Mouse (Mus musculus) left cerebral cortex, postnatal 25 days (tissue): ENCODE measurements at regions not wholly inside any gene's neighbourhood (a gene's known extent, or its start where the extent isn't known, plus 50 kb on each side); places are given as distances from the start of the nearest gene placed in this dataset.
A peak's percentile ranks its signal among the peaks of the same experiment; 100 is the strongest.

ENCODE experiments used
- DNase-seq, 2 experiments: peaks; one replicate each; pipeline ENCODE4 v3.0.0; 2022; ENCODE audit warnings: low spot score in 2 of 2, mixed read lengths in 1 of 2
- intact Hi-C: fragments of 180-260 bp; cut with DNase I; formaldehyde crosslinking; loops from one replicate; pipeline ENCODE4 v1.15.1; 2025

DNA sequence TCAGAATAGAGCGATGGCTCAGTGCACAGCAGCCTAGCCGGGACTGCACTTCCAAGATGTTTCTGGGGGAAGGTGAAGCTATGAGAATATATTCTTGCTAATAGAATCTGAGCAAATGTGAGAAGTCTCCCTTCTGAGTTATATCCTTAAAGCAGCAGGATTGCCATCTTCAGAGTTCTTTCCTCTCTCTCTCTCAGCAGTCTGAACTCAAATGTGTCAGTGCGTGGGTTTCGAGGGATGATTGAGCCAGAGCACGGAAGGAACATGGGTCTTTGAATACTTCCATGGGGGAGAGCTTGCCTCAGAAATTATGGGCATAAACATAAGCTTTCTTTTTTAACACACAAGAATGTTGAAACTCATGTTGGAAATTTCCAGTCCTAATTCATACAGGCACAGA, 123.6 kb upstream of the Lhx1 start:
- peak in 1 of 2 experiments; percentile 30 for DNase-seq
- intact Hi-C loops: no loop called here

DNA sequence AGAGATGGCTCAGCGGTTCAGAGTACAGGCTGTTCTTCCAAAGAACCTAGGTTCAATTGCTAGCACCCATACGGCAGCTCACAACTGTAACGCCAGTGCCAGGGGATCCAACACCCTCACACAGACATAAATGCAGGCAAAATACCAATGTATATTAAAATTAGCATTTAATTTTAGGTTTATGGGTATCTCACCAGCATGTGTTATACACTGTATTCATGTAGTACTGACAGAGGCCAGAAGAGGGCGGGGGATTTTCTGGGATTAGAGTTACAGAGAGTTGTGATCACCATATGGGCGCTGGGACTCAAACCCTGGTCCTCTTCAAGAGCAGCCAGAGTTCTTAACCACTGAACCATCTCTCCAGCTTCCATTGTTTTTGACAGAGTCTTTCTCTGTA, 121.8 kb upstream of the Lhx1 start:
- DNase-seq: no peak
- intact Hi-C loops: no loop called here

DNA sequence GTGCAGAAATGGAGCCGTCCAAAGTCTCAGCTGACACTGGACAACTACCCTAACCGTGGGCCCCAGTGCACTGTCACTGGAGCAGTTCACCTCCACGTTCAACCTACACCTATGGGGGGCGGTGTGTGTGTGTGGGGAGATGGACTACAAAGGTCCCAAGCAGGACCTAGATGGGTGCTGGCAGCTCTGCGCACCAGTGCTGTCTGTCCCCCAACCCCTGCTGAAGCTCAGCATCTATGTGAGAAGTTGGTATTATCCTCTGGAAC, 117.7 kb upstream of the Lhx1 start:
- intact Hi-C loops: no loop called here
- no peak for DNase-seq

DNA sequence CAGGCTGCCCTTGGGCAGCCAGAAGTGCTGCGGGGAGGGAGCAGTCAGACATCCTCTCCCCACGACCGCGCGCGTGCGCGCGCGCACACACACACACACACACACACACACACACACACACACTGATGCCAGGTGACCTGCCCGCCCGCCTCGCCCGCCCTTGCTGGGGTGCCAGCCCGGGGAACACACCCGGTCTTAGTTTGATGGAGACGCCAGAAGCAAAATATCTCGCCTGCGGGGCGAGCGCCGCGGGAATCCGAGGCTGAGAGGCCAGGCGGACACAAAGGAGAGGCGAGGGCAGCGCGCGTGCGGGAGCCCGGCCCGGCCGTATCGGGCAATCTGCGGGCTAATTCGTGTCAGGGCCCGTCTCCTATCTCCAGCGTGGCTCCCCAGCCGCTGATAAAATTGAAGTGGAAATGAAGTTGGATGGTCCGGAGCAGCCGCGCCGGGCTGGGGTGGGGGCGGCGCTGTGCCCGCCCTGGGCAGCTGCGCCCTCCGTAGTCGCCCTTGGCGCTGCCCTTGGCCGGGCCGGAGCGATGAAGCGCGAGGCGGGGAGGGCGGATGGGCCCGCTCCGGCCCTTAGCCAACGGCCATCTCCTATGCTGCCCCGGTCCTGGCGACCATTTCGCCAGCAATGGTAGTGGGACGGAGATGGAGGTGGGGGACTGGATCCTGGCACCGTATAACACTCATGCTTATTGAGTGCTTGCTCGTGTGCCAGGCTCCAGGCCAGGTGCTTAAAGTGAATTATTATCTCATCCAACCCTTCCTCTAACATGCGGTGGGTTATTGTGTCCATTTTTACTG, 117.2 kb upstream of the Lhx1 start:
- intact Hi-C loops: no loop called here
- DNase-seq: peak; percentile 15 to 23

DNA sequence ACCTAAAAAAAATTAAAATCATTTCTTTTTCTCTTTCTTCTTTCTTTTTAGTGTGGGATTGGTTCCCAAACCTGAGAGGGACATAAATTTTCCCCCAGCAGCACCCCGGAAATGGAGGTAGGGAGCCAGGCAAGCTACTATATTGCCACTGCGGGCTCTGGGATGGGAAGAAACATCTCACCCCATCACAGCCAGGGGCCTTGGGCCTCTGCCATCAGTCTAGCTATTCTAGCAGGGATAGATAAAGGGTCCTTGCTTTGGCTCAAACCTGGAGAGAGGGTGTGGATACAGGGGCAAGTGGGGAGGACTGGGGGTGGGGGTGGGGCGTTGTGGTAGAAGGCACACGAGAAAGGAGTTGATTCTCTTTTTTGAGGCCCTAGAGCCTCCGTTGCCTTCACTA, 116.3 kb upstream of the Lhx1 start:
- DNase-seq: no peak
- intact Hi-C loops: no loop called here

DNA sequence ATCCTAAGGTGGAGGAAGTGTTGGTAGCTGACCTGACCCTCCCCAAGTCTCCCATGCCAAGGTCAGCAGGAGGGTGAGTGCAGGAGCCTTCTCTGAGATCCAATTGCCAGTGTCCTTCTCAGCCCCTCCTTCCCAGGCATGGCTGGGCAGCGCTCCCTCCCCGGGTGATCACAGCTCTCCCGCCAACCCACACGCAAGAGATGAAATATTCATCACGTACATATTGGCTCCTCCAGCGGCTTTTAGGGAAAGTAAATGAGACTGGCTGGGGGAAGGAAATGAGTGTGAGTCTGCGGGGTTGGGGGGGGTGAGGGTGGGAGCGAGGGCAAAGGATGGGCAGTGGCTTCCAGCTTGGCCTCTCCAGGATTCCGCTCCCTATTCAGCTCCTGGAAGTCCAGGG, 113.0 kb upstream of the Lhx1 start:
- peak in 1 of 2 experiments; percentile 12 for DNase-seq
- intact Hi-C loops: no loop called here

DNA sequence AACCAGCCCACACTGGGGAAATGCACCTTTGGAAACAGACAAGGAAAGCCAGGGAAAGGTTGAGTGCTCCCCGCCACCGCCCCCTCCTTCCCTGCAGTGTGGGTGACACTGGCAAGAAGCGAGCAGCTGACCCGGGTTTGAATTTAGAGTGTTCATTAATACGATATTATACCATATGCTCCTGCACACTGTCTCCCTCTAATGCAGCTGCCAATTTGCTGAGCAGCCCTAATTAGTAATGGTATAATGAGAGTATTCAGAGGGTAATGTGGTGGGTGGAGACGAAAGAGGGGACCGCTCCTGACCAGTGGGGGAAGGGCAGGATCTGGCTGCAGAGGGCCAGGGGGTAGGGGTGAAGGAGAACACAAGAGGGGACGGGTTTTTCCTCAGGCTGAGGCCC, 111.9 kb upstream of the Lhx1 start:
- no peak for DNase-seq
- intact Hi-C loops: no loop called here

DNA sequence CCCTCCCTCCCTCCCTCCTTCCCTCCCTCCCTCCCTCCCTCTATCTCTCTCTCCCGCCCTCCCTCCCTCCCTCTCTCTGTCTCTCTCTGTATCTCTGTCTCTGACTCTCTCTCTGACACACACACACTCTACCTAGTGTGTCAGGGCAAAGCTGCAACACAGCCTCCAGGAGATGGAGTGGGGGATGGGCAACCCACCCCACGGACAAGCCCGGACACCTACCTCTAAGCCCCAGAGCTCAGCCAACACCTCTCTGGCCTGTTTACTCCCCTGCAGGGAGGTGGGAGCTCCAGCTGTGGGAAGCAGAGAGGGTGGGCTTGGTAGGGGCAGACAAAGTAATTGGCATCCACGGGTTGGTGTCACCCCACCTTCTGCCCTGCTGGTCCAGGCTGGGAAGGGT, 109.7 kb upstream of the Lhx1 start:
- no peak for DNase-seq
- intact Hi-C loops: no loop called here

DNA sequence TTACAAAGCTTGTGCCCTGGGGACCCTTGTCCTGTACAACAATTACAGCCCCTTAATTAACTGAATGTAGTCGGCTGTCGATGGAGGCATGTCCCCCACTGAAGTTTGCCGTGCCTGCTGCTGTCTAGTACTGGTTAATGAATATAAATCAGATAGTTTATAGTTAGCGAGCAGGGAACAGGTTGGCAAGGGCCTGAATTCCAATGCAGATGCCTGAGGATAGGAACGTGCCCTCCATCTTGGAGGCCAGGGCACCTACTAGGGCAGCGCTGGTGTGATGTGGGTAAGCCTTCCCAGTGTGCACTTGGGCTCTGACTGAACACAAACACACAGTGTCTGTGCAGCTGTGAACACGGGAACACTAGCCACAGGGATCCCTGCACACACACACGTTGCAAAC, 108.0 kb upstream of the Lhx1 start:
- no peak for DNase-seq
- intact Hi-C loops: no loop called here

DNA sequence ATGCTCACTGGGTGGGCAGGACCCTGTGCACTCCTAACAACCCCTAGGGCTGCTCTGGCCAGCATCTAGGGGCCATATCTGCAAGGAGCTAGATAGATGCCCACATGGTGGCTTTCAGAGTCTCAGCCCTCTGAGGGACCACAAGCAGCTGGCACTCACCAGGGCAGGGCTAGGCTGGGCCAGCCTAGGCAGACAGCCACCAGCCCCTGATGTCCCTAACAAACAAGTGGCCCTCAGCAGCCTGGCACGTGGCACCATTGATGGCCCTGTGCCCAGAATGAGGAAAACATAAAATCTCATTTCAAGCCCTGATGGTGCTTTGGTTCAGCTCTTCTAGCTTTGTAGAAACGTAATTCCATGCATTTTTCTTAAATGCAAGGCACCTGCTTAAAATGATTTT, 102.8 kb upstream of the Lhx1 start:
- intact Hi-C loops: no loop called here
- peak; percentile 16 to 21 for DNase-seq

DNA sequence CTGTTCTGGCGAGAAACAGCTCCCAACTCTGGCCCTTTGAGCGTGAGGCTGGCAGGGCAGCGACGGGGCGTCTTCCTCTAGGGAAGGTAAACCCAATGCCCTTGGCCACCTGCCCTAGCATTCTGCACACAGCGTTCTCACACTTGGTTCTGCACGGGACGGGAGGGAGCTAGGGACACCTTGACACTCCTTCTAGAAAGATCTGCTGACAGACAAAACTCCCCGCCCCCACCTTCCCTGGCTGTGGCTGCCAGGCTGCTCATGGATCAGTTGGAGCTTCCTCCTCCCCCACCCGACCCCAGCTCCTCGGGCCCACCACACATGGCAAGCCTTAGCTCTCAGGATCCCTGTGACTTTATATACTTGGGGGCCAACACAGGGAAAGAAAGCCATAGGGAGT, 102.3 kb upstream of the Lhx1 start:
- intact Hi-C loops: no loop called here

DNA sequence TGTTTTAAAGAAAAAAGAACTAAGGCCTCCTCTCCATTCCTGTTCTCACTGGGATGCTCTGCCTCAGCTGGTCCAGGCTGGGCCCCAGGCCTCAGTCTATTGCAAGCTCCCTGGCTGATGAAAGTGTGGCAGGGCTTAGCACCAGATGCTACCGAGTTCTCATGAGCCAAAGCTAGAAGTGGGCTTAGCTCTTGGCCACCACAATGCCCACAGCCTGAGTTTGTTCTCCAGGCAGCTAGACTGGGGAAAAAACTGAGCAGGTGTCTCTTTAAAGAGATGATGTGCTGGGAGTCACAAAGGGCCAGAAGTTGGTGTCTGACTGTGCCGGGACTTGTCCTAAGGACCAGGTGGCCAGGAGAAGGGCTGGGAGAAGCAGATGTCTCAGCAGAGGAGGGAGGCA, 101.9 kb upstream of the Lhx1 start:
- intact Hi-C loops: no loop called here
- DNase-seq: no peak

More for the DNA sequence above, 102.3 kb upstream of the Lhx1 start:
- no peak for DNase-seq

DNA sequence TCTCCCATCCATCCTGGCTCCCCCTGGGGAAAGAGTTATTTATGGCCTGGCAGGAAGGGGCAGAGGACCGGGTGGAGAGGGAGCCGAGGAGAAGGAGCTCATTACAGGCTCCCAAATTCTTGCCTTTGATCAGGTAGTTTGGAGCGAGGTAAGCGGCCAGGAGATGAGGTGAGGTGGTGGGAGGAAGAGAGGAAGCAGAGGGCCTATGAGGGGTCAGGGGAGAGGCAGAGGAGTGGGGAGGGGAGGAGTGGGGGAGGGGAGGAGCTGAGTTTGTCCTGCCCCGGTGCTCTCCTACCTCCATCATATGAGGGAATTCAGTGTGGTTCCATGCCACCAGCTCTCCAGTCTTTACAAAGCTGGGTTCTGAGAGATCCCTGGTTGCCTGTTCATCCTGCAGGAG, 98.8 kb upstream of the Lhx1 start:
- no peak for DNase-seq
- intact Hi-C loops: no loop called here

DNA sequence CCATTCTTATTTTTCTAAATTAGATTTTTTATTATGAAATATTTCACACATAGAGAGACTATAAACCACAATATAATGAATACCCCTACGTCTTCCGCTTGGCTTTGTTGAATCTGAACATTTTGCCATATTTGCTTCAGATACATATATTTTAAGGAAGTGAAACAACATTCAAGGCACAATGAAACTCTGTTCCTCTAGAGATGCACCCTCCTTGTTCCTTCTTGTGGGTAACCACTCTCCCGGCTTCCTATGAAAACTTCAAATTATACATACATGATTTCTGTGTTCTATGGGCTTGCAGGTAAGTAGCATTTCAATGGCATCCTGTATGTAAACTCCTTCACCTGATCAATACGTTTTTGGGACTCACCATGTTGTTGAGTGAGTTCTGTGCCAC, 94.4 kb upstream of the Lhx1 start:
- intact Hi-C loops: no loop called here

DNA sequence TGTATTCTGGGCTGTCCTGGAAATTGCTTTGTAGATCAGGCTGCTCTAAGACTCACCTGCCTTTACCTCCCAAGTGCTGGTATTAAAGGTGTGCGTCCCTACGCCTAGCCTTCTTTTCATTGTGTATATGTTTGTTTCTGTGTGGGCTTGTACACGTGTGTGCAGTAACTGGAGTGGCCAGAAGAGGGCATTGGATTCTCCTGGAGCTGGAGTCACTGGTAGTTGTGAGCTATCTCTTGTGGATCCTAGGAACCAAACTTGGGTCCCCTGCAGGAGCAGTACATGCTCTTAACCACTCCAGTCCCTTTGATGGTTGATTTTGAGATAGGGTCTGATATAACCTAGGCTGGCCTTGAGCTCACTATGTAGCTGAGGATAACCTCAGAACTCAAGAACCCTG, 93.2 kb upstream of the Lhx1 start:
- DNase-seq: no peak
- intact Hi-C loops: no loop called here

More for the DNA sequence above, 94.4 kb upstream of the Lhx1 start:
- no peak for DNase-seq

DNA sequence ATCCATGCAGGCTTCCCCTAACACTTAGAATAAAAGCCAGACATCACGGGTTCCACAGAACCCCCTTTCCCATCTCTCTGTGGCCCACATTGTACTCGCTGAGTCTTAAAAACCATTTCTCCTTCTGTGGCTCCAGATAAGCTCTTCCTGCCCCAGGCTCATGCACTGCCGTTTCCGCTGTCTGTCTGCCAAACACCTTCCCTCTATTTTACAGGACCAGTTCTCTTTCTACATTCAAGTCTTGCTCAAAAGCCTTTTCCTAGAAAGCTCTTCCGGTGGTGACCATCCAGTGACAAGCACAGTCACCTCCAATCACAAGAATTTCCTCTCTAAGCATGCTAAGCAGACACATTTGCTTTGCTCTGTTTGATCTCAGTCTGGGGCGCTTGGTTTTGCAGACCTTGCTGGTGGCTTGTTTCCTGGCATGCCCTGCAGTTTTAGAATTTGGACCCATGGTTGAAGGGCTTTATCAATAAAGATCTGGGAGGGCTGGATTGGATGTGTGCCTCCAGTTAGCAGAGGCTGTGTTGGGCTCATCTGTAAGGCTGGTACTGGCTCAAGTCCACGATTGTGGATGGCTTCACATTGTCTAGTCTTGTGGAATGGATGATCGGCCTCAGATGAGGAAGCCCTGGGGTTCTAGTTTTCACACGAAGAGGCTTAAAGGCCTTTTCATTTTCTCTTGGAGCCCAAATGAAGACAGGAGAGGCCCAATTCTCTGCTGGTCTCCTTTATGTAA, 87.8 kb upstream of the Lhx1 start:
- DNase-seq: no peak
- intact Hi-C loops: no loop called here

DNA sequence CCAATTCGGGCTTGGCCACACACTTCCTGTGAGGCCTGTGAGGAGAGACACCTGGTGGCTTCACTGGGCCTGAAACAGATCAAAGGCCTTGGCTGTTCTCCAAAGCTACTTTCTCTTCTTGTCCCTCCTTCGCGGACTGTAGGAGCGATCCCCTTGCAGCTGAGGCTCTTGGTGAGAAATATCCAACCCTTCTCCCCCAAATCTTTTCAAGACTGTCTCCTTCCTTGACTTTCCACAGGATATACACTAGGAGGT, 86.2 kb upstream of the Lhx1 start:
- no peak for DNase-seq
- intact Hi-C loops: no loop called here

DNA sequence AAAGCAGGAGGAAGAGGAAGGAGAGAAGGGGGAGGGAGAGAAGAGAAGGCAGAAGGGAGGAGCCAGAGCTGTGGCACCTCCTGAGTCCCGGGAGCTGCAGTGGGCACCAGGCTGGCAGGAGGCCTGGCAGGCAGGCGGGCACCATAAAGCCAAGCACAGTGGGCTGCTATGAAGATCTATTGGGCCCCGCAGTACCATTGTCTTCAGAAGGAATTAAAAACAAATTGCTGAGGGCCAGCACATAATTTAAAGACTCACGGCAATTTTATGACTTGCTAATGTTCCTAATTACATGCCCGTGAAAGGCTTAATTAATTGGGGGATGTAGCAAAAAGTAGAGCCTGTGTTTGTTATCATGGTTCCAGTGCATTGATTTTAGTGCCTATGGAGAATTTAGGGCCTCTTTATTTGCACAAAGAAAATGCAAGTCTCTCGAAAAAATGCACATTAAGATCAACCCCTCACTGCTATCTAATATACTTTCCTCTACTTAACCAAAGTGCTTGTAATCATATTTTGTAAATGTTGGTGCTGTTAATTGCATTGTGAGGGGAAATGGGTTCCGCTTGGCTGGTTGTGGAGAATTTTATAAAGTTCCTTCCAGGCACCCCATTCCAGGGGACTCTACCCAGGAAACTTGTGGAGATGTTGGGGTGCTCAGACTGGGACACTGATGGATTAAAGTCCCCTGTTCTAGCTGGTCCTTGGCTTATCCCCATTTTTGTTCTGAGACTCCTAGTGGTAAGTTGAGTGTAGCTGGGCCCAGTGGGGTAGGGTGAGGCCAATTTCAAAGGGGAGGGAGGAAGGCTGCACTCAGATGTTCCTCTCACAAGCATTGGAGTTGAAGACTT, 85.7 kb upstream of the Lhx1 start:
- no peak for DNase-seq
- intact Hi-C loops: no loop called here

DNA sequence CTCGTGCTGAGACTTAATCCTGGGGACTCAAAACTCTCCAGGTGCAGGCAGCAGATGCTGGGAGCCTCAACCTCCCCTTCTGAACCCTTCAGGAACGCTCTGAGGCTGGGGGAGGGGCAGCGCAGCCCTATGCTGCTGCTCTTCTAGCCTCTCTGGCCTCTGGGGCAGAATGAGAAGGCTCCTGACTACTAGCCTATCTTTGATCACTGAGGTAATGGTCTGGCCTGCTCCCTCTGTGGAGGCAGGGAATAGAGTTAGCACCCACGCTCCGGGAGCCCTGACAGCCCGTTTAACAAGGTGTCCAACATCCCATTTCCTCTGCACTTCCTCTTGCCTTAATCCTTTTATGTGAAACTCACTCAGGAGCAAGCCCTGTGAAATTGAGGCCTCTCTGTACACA, 79.4 kb upstream of the Lhx1 start:
- intact Hi-C loops: no loop called here
- no peak for DNase-seq

DNA sequence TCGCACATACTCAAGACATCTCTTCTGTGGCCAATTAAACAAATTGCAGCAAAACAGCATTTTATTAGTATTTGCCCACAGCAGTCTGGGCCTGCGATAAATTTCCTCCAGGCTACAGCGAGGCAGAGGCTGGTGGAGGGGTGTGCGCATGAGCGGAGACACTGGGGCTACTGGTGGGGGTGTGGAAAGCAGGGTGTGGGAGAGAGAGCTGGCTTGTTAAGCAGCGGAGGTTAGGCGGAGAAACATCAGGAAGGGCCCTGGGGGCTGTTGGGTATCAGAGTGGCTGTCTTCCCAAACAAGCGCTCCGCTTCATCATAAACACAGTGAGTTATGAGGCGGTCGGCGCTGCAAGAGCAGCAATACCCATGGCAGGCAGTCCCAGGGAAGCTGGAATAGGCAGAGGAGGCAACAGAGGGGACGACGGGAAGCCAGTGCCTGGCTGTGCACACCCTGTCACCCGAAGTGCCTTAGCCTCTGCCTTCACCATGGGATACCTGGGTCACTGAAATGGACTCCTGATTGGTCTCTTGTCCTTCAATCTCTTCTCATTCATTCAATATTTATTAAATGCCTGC, 74.0 kb upstream of the Lhx1 start:
- DNase-seq: no peak
- intact Hi-C loops: loop anchor here (5.0 kb wide), 1 partner anchor 882 kb away; no protein-coding TSS in a partner anchor
